Mouse (Mus musculus) testis, adult 2 months (tissue): ENCODE results near the gene Gm26602. TPM values are rescaled to one million over a fixed set of nuclear protein-coding genes. Genes with fewer than 3 reads are reported as not detected.

Source experiments
- H3K27ac ChIP-seq: fragments of 200-500 bp; 2 replicates; pipeline ENCODE4 v1.5.1; 2012; ENCODE audit warnings: low read depth, low read length; ENCODE audit not compliant: control insufficient read depth, insufficient read depth
- H3K27me3 ChIP-seq: fragments of 200-500 bp; 2 replicates; pipeline ENCODE4 v1.6.1; 2012; ENCODE audit warnings: mild to moderate bottlenecking, low read length, moderate library complexity; ENCODE audit not compliant: control insufficient read depth, insufficient read depth
- H3K36me3 ChIP-seq: fragments of 200-500 bp; 2 replicates; pipeline ENCODE4 v1.6.1; 2012; ENCODE audit warnings: mild to moderate bottlenecking, low read length; ENCODE audit not compliant: control insufficient read depth, insufficient read depth
- H3K4me1 ChIP-seq: fragments of 200-500 bp; 2 replicates; pipeline ENCODE4 v1.6.1; 2012; ENCODE audit warnings: low read length; ENCODE audit not compliant: control insufficient read depth, insufficient read depth
- H3K4me3 ChIP-seq: fragments of 200-500 bp; 2 replicates; pipeline ENCODE4 v1.5.1; 2012; ENCODE audit warnings: low read depth, mild to moderate bottlenecking, low read length, moderate library complexity, mixed read lengths; ENCODE audit not compliant: control insufficient read depth
- CTCF ChIP-seq: fragments of 200-500 bp; IDR thresholded peaks from 2 replicates; pipeline ENCODE4 v1.5.1; 2012; ENCODE audit warnings: low read depth, mild to moderate bottlenecking, inconsistent platforms, low read length, moderate library complexity; ENCODE audit not compliant: control insufficient read depth, insufficient read depth, insufficient replicate concordance
- POLR2A ChIP-seq: fragments of 200-500 bp; IDR thresholded peaks from 2 replicates; pipeline ENCODE4 v1.6.1; 2012; ENCODE audit warnings: low read depth, mild to moderate bottlenecking, inconsistent platforms, low read length, moderate library complexity; ENCODE audit not compliant: control insufficient read depth
- polyA plus RNA-seq: library from polyadenylated mRNA; depleted of rRNA; stranded (reverse); fragments of >200 nt; gene quantifications from 2 replicates; pipeline ENCODE4 v1.2.3, GENCODE M21; 2012

Gene Gm26602
- polyA plus RNA-seq, 1 experiment: not detected

GRCm38 (mm10) chr10:79920056-79920890 lies 9.6 kb downstream of the Gm26602 start:
- peaks cover 30% of the 10 kb centered on the region for H3K4me1 ChIP-seq
- H3K4me3 ChIP-seq: no peak overlapping the region
- H3K36me3 ChIP-seq: no peaks in the 10 kb centered on the region

GRCm38 (mm10) chr10:79920958-79921535 lies 10.4 kb downstream of the Gm26602 start, which contains the start of gene R3hdm4:
R3hdm4 (minus strand) TSS chr10:79921208.
- H3K4me3 ChIP-seq: no peak within 1 kb of the TSS; the same call in 1 of the 2 replicates
- peaks cover 30% of the 10 kb centered on the region for H3K4me1 ChIP-seq
- no peaks in the 10 kb centered on the region for H3K27me3 ChIP-seq
- TF ChIP-seq POLR2A (no peak), CTCF (no peak)
- H3K27ac ChIP-seq: no peak within 1 kb of the TSS
- no peaks in the 10 kb centered on the region for H3K36me3 ChIP-seq

More at GRCm38 (mm10) chr10:79920056-79920890, 9.6 kb downstream of the Gm26602 start:
- TF ChIP-seq CTCF (no peak), POLR2A (no peak)
- Histone ChIP-seq H3K27ac (no peak overlapping the region), H3K27me3 (no peaks in the 10 kb centered on the region)

- H3K36me3 ChIP-seq: no peaks in the 10 kb centered on the region
- no peaks in the 10 kb centered on the region for H3K27me3 ChIP-seq
- peaks cover 30% of the 10 kb centered on the region for H3K4me1 ChIP-seq
- H3K27ac ChIP-seq: no peak overlapping the region
- TF ChIP-seq POLR2A (no peak), CTCF (no peak)
- no peak overlapping the region for H3K4me3 ChIP-seq
Measured at GRCm38 (mm10) chr10:79921572-79921971, 10.9 kb downstream of the Gm26602 start.

- TF ChIP-seq CTCF (peak; percentile 100), POLR2A (no peak)
- no peaks in the 10 kb centered on the region for H3K36me3 ChIP-seq
- H3K27ac ChIP-seq: no peak overlapping the region
- H3K4me1 ChIP-seq: peaks cover 31% of the 10 kb centered on the region
- no peaks in the 10 kb centered on the region for H3K27me3 ChIP-seq
- H3K4me3 ChIP-seq: peak overlapping the region; percentile 74
Measured at GRCm38 (mm10) chr10:79924998-79925784, 14.5 kb downstream of the Gm26602 start.

- Histone ChIP-seq H3K27ac (peak overlapping the region; percentile 88), H3K4me3 (peak overlapping the region; percentile 78), H3K36me3 (no peaks in the 10 kb centered on the region), H3K4me1 (peaks cover 26% of the 10 kb centered on the region), H3K27me3 (no peaks in the 10 kb centered on the region)
- TF ChIP-seq POLR2A: no peak
- TF ChIP-seq CTCF: no peak
Measured at GRCm38 (mm10) chr10:79925785-79926490, 15.3 kb downstream of the Gm26602 start.

GRCm38 (mm10) chr10:79926491-79927323 lies 16.1 kb downstream of the Gm26602 start, which contains the start of gene Arid3a:
Arid3a (plus strand) TSS chr10:79927043.
- Histone ChIP-seq H3K4me3 (peak within 1 kb of the TSS; percentile 78), H3K27ac (peak within 1 kb of the TSS; percentile 88), H3K27me3 (no peaks in the 10 kb centered on the region), H3K4me1 (peaks cover 26% of the 10 kb centered on the region), H3K36me3 (no peaks in the 10 kb centered on the region)
- no peak for TF ChIP-seq CTCF
- peak; percentile 19 for TF ChIP-seq POLR2A
